Mouse (Mus musculus): ENCODE results near the gene Mipep. TPM values are rescaled to one million over a fixed set of nuclear protein-coding genes. Genes with fewer than 3 reads are reported as not detected.
A peak's percentile ranks its signal among the peaks of the same experiment; 100 is the strongest.

The Mipep gene
- total RNA-seq, 2 experiments from 2014 or later = 37.9 to 43.6 TPM

- DNase-seq = no peak
Observed at GRCm38 (mm10) chr14:60871831-60872230, 87.5 kb downstream of the Mipep start.

GRCm38 (mm10) chr14:60882106-60882505 lies 97.7 kb downstream of the Mipep start:
- no peak for DNase-seq

GRCm38 (mm10) chr14:60882681-60883080 lies 98.3 kb downstream of the Mipep start:
- DNase-seq = no peak

GRCm38 (mm10) chr14:60885361-60885950 lies 101.1 kb downstream of the Mipep start:
- peak in 1 of 2 experiments; percentile 17 for DNase-seq

- DNase-seq = no peak
Observed at GRCm38 (mm10) chr14:60893882-60894281, 109.5 kb downstream of the Mipep start.

- no peak for DNase-seq
Observed at GRCm38 (mm10) chr14:60895172-60896000, 111.0 kb downstream of the Mipep start.

GRCm38 (mm10) chr14:60898086-60898667 lies 113.8 kb downstream of the Mipep start:
- no peak for DNase-seq

GRCm38 (mm10) chr14:60904501-60904900 lies 120.1 kb downstream of the Mipep start:
- DNase-seq = no peak

GRCm38 (mm10) chr14:60906421-60907374 lies 122.3 kb downstream of the Mipep start:
- DNase-seq = peak; percentile 30 to 47

GRCm38 (mm10) chr14:60909351-60909750 lies 125.0 kb downstream of the Mipep start:
- DNase-seq = peak; percentile 30 to 49

- DNase-seq = no peak
Observed at GRCm38 (mm10) chr14:60910506-60911444, 126.4 kb downstream of the Mipep start.

GRCm38 (mm10) chr14:60912981-60913468 lies 128.7 kb downstream of the Mipep start:
- DNase-seq = no peak

- DNase-seq = no peak
Observed at GRCm38 (mm10) chr14:60916661-60917060, 132.3 kb downstream of the Mipep start.

- DNase-seq = no peak
Observed at GRCm38 (mm10) chr14:60926011-60926410, 141.6 kb downstream of the Mipep start.

GRCm38 (mm10) chr14:60935705-60936104 lies 151.3 kb downstream of the Mipep start:
- DNase-seq = no peak

GRCm38 (mm10) chr14:60937481-60938039 lies 153.2 kb downstream of the Mipep start:
- DNase-seq = no peak
